Mouse (Mus musculus): Measurements from ENCODE around the gene Smok2a. TPM values are rescaled to one million over a fixed set of nuclear protein-coding genes. Genes with fewer than 3 reads are reported as not detected.
"Not testable (repeated sequence)": the region's sequence is repeated elsewhere in the genome, so short reads cannot be mapped to it uniquely, and the experiment has no call there.

Gene Smok2a
- polyA plus RNA-seq, 1 experiment from 2014 or later, result not detected

GRCm38 (mm10) chr17:13190836-13191583, 30.0 kb upstream of the Smok2a start:
- peaks cover 69% of the 10 kb centered on the region for H3K9me3 ChIP-seq (replicated peaks)
- not testable (repeated sequence) for H3K4me1 ChIP-seq (replicated peaks); H3K9ac ChIP-seq; ATAC-seq (ENCODE audit: insufficient number of reproducible peaks, low FRiP score); H3K36me3 ChIP-seq; H3K4me2 ChIP-seq; H3K27ac ChIP-seq (ENCODE audit: poor library complexity, severe bottlenecking); H3K4me3 ChIP-seq; H3K27me3 ChIP-seq (replicated peaks)
- WGBS, result 72% methylated on average over 10 of the region's 10 CpGs

- H3K4me1 ChIP-seq (replicated peaks); H3K27me3 ChIP-seq (replicated peaks); H3K4me2 ChIP-seq; H3K4me3 ChIP-seq; H3K9ac ChIP-seq; H3K36me3 ChIP-seq; H3K27ac ChIP-seq (ENCODE audit: poor library complexity, severe bottlenecking): not testable (repeated sequence)
- peak; percentile 9; the same call in 1 of the 2 replicates for ATAC-seq (ENCODE audit: insufficient number of reproducible peaks, low FRiP score)
- peaks cover 64% of the 10 kb centered on the region for H3K9me3 ChIP-seq (replicated peaks)
- WGBS, result 57% methylated on average over 4 of the region's 4 CpGs
Measured at GRCm38 (mm10) chr17:13196486-13196885, 24.5 kb upstream of the Smok2a start.

GRCm38 (mm10) chr17:13198812-13199211, 22.2 kb upstream of the Smok2a start:
- not testable (repeated sequence) for ATAC-seq (ENCODE audit: insufficient number of reproducible peaks, low FRiP score); H3K9ac ChIP-seq; H3K4me2 ChIP-seq; H3K36me3 ChIP-seq; H3K27me3 ChIP-seq (replicated peaks); H3K4me1 ChIP-seq (replicated peaks); H3K4me3 ChIP-seq; H3K27ac ChIP-seq (ENCODE audit: poor library complexity, severe bottlenecking)
- WGBS, result 76% methylated on average over 2 of the region's 2 CpGs
- H3K9me3 ChIP-seq (replicated peaks), result peaks cover 52% of the 10 kb centered on the region

GRCm38 (mm10) chr17:13199880-13200409, 21.0 kb upstream of the Smok2a start:
- not testable (repeated sequence) for H3K9ac ChIP-seq; H3K27me3 ChIP-seq (replicated peaks); H3K4me2 ChIP-seq; H3K4me1 ChIP-seq (replicated peaks); H3K4me3 ChIP-seq; H3K27ac ChIP-seq (ENCODE audit: poor library complexity, severe bottlenecking); H3K36me3 ChIP-seq
- 73% methylated on average over 8 of the region's 9 CpGs for WGBS
- peaks cover 46% of the 10 kb centered on the region for H3K9me3 ChIP-seq (replicated peaks)
- 0 out of 2 replicates have a peak, but pooled peaks have one; percentile 37 for ATAC-seq (ENCODE audit: insufficient number of reproducible peaks, low FRiP score)

GRCm38 (mm10) chr17:13201551-13201950, 19.4 kb upstream of the Smok2a start:
- 78% methylated on average over 4 of the region's 4 CpGs for WGBS
- H3K9ac ChIP-seq; ATAC-seq (ENCODE audit: insufficient number of reproducible peaks, low FRiP score): not testable (repeated sequence)

GRCm38 (mm10) chr17:13202453-13203107, 18.4 kb upstream of the Smok2a start:
- H3K9me3 ChIP-seq (replicated peaks), result peaks cover 48% of the 10 kb centered on the region
- H3K4me2 ChIP-seq, result not testable (repeated sequence)

More at GRCm38 (mm10) chr17:13201551-13201950, 19.4 kb upstream of the Smok2a start:
- H3K4me1 ChIP-seq (replicated peaks); H3K4me2 ChIP-seq; H3K27me3 ChIP-seq (replicated peaks); H3K4me3 ChIP-seq; H3K36me3 ChIP-seq; H3K27ac ChIP-seq (ENCODE audit: poor library complexity, severe bottlenecking): not testable (repeated sequence)
- peaks cover 41% of the 10 kb centered on the region for H3K9me3 ChIP-seq (replicated peaks)

GRCm38 (mm10) chr17:13205247-13205646, 15.7 kb upstream of the Smok2a start:
- H3K4me2 ChIP-seq; H3K9ac ChIP-seq; H3K4me1 ChIP-seq (replicated peaks); H3K4me3 ChIP-seq; H3K27me3 ChIP-seq (replicated peaks); ATAC-seq (ENCODE audit: insufficient number of reproducible peaks, low FRiP score); H3K36me3 ChIP-seq; H3K27ac ChIP-seq (ENCODE audit: poor library complexity, severe bottlenecking): not testable (repeated sequence)
- 67% methylated on average over 1 of the region's 1 CpGs for WGBS
- H3K9me3 ChIP-seq (replicated peaks), result peaks cover 52% of the 10 kb centered on the region

More at GRCm38 (mm10) chr17:13202453-13203107, 18.4 kb upstream of the Smok2a start:
- not testable (repeated sequence) for H3K27me3 ChIP-seq (replicated peaks); H3K9ac ChIP-seq; H3K36me3 ChIP-seq; ATAC-seq (ENCODE audit: insufficient number of reproducible peaks, low FRiP score); H3K27ac ChIP-seq (ENCODE audit: poor library complexity, severe bottlenecking); H3K4me1 ChIP-seq (replicated peaks); H3K4me3 ChIP-seq
- 67% methylated on average over 2 of the region's 3 CpGs for WGBS

- Histone ChIP-seq H3K9me3 (replicated peaks) (peaks cover 47% of the 10 kb centered on the region), H3K36me3 (no peaks in the 10 kb centered on the region), H3K9ac (no peak overlapping the region), H3K4me1 (replicated peaks) (no peaks in the 10 kb centered on the region), H3K27me3 (replicated peaks) (no peaks in the 10 kb centered on the region), H3K4me2 (no peak overlapping the region), H3K4me3 (no peak overlapping the region), H3K27ac (ENCODE audit: poor library complexity, severe bottlenecking) (no peak overlapping the region)
- 82% methylated on average over 2 of the region's 2 CpGs for WGBS
- peak; percentile 47 for ATAC-seq (ENCODE audit: insufficient number of reproducible peaks, low FRiP score)
Measured at GRCm38 (mm10) chr17:13206491-13206890, 14.5 kb upstream of the Smok2a start.

GRCm38 (mm10) chr17:13208460-13208859, 12.5 kb upstream of the Smok2a start:
- not testable (repeated sequence) for ATAC-seq (ENCODE audit: insufficient number of reproducible peaks, low FRiP score); H3K4me3 ChIP-seq; H3K36me3 ChIP-seq; H3K4me1 ChIP-seq (replicated peaks); H3K9ac ChIP-seq; H3K27ac ChIP-seq (ENCODE audit: poor library complexity, severe bottlenecking); H3K27me3 ChIP-seq (replicated peaks); H3K4me2 ChIP-seq
- H3K9me3 ChIP-seq (replicated peaks), result peaks cover 63% of the 10 kb centered on the region

- no peaks in the 10 kb centered on the region for H3K36me3 ChIP-seq
- H3K9me3 ChIP-seq (replicated peaks), result peaks cover 83% of the 10 kb centered on the region
- 61% methylated on average over 7 of the region's 7 CpGs for WGBS
- ATAC-seq (ENCODE audit: insufficient number of reproducible peaks, low FRiP score), result no peak
- H3K4me1 ChIP-seq (replicated peaks), result no peaks in the 10 kb centered on the region
- no peaks in the 10 kb centered on the region for H3K27me3 ChIP-seq (replicated peaks)
- no peak overlapping the region for H3K4me3 ChIP-seq
- H3K27ac ChIP-seq (ENCODE audit: poor library complexity, severe bottlenecking), result no peak overlapping the region
- no peak overlapping the region for H3K9ac ChIP-seq
- no peak overlapping the region for H3K4me2 ChIP-seq
Measured at GRCm38 (mm10) chr17:13212136-13212850, 8.7 kb upstream of the Smok2a start.

GRCm38 (mm10) chr17:13214169-13214568, 6.8 kb upstream of the Smok2a start:
- WGBS, result 48% methylated on average over 4 of the region's 4 CpGs
- ATAC-seq (ENCODE audit: insufficient number of reproducible peaks, low FRiP score), result no peak

More at GRCm38 (mm10) chr17:13214169-13214568, 6.8 kb upstream of the Smok2a start:
- no peaks in the 10 kb centered on the region for H3K27me3 ChIP-seq (replicated peaks)
- H3K36me3 ChIP-seq, result no peaks in the 10 kb centered on the region
- H3K27ac ChIP-seq (ENCODE audit: poor library complexity, severe bottlenecking), result no peak overlapping the region
- no peak overlapping the region for H3K4me3 ChIP-seq
- H3K9me3 ChIP-seq (replicated peaks), result peaks cover 91% of the 10 kb centered on the region
- no peak overlapping the region for H3K4me2 ChIP-seq
- no peak overlapping the region for H3K9ac ChIP-seq
- H3K4me1 ChIP-seq (replicated peaks), result no peaks in the 10 kb centered on the region

Data from heart, embryonic 12.5 days (tissue).